Mouse (Mus musculus) left cerebral cortex, postnatal 10 days (tissue): ENCODE data around the gene Barhl1. TPM values are rescaled to one million over a fixed set of nuclear protein-coding genes. Genes with fewer than 3 reads are reported as not detected.

Experiments
- DNase-seq, 2 experiments: peaks; one replicate each; pipeline ENCODE4 v3.0.0; 2021 to 2022; ENCODE audit warnings: low spot score in 2 of 2, mixed read lengths in 1 of 2; ENCODE audit errors: extremely low spot score in 1 of 2
- intact Hi-C: fragments of 180-260 bp; cut with DNase I; formaldehyde crosslinking; loops from one replicate; pipeline ENCODE4 v1.15.1; 2025
- total RNA-seq, 2 experiments: library from RNA; stranded (reverse); gene quantifications; 2 replicates each; pipeline ENCODE4 v1.2.3; 2021

Gene Barhl1
- total RNA-seq, 2 experiments from 2014 or later, result not detected

DNA sequence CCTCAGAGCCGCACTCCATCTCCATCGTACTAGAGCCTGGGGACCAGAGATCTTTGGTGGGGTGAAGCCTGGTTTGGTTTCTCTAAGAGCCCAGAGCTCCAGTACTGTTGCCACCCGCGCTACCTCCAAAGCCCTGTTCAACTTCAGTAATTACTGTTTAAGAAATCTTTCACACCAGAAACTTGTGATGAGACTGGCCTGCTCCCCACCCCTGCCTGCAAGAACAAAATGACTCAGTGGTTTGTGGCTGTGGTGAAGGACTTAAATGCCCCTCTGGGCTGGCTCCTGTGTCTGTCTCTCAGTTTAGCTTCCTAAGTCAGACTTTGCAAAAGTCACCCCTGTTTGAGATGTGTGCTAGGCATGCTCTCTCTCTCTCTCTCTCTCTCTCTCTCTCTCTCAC lies 3.5 kb downstream of the Barhl1 start:
- DNase-seq, result no peak
- intact Hi-C loops, result no loop called here

- DNase-seq, result no peak
- intact Hi-C loops, result no loop called here
Measured at GRCm38 (mm10) chr2:28912039-28912700, 4.3 kb downstream of the Barhl1 start.

DNA sequence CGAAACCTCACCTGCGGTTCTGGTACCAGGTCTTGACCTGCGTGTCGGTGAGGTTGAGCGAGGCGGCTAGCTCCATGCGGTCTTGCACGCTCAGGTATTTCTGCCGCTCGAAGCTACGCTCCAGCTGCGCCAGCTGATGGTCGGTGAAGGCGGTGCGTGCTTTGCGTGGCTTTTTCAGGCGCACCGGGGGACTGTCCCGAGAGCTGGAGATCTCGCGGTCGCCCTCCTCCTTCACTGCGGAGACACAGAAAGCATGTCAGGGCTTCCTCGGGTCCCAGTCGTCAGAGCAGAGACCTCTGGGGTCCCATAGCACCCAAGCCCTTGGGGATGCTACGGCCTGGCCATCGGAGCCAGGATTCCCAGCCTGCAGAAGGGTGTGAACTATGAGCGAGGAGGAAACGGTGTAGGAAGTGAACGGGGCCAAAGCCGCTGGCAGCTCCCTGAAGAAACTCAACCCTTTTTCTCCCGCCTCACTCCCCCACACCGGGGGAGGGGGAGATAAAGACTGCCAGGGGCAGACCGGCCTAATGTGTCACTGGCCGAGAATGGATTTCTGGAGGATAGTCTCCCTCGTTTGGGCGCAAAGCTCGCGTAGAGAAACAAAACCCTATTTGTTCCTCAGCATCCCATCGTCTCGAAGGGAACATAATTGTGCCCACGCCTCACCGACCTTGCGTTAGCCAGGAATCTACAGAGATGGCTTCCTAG lies 5.0 kb downstream of the Barhl1 start:
- DNase-seq, result no peak
- intact Hi-C loops, result no loop called here

- intact Hi-C loops, result no loop called here
- DNase-seq, result no peak
Measured at GRCm38 (mm10) chr2:28910877-28911276, 5.6 kb downstream of the Barhl1 start.

GRCm38 (mm10) chr2:28909818-28910710 lies 6.4 kb downstream of the Barhl1 start:
- intact Hi-C loops, result no loop called here
- no peak for DNase-seq

GRCm38 (mm10) chr2:28909186-28909817 lies 7.2 kb downstream of the Barhl1 start:
- DNase-seq, result no peak
- intact Hi-C loops, result no loop called here

DNA sequence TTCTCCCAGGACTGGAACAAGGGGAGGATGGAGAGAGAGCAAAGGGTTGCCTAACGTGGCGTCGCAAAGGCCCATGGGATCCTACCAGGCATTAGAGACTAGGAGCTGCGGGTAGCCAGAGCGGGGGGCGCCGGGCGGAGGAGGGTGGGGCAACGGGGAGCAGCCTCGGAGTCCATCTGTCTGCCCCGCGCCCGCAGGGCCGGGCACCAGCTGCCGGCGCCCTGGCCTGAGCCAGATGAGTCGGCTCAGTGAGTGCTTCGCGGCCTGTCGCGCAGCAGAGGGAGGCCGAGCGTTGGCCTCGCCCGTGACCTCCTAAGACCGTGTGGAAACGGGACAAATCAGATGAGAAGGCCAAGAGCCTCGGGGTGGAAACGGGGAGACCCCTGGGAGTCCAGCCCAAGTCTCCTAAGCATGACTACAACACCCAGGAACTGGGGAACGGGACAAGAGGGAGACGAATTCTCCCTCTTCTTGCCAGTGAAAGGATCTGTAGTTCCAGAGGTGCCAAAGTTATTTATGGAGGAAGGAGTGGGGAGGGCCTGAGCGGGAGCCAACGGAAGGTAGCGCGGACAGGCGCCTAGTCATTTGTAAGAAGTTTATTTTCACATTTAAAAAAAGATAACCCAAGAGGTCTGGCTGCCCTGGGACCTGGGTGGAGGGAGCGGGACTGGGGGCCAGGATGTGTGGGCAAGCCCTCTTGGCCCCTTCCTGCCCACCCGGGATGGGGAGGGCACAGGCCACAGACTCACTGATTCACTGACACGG lies 7.9 kb downstream of the Barhl1 start:
- intact Hi-C loops, result no loop called here
- DNase-seq, result peak in 1 of 2 experiments; percentile 30

DNA sequence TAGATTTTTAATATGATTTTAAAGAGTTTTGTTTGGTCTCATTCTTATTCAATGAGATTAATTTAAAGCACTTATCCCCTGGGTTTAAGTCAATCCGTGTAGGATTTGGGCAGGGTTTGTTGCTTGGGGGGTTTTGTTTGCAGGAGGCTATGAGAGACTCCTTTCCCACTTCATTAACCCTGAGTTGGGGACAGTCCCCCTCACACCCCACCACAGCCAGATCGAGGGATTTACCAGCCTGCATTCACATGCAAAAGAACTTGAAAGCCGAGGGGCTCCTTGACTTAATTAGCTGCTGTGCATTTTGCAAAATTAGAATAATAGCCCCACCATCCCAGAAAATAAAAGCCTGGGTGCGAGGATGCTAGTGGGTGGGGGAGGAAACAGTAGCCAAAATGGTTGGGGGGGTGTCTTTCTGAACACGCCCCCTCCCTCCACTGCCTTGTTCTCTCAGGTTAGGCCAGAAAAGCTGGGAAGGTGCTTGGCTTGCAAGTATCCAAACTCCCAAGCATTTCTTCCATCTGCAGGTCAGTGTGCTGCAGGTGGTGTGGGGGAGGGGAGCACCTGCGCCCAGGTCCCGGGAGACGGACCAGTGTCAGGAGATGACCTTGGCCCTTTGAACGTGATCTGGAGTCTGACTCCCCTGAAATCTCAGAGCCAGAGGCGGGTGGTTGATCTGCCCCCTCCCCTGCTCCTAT lies 8.6 kb downstream of the Barhl1 start:
- intact Hi-C loops, result no loop called here
- no peak for DNase-seq

DNA sequence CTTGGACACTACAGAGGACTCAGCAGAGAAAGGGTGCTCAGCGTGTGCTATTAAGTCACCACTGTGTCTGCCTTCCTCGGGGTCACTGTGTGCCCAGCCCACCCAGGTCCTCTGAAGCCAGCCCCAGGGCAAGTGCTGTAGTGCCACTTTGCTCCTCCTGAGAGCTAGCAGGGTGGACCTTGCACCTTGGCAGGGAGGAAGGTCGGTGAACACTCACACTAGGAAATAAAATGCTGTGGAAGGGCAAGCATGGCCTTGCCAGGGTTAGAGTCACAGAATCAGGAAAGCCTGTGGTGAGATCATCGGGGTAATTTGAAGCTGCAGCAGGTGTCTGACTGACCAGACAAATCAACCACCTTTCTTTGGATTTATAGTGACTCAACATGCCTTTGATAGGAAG lies 10.9 kb downstream of the Barhl1 start:
- intact Hi-C loops, result no loop called here
- no peak for DNase-seq

- intact Hi-C loops, result no loop called here
Measured at GRCm38 (mm10) chr2:28904786-28905185, 11.7 kb downstream of the Barhl1 start.

GRCm38 (mm10) chr2:28903871-28904270 lies 12.6 kb downstream of the Barhl1 start:
- intact Hi-C loops, result no loop called here
- DNase-seq, result no peak

More at GRCm38 (mm10) chr2:28904786-28905185, 11.7 kb downstream of the Barhl1 start:
- no peak for DNase-seq

DNA sequence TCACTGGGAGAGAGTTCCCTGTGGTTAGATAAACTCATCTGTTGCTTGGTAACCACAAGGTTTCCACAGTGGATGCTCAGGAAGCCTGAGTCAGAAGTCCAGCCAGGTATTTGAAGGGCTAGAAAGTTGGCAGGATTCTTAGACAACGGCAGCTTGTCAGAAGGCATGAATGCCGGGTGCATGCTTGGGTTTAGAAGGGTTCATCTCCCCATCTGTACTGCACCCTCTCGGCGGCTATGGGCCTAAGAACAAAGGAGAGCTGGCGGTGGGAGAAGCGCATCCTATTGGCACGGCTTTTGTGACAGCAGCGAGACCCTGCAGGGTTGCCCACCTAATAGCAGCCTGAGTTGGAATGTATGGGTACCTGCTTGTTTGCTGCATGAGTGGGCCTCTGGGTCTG lies 14.2 kb downstream of the Barhl1 start:
- intact Hi-C loops, result no loop called here
- no peak for DNase-seq

- no peak for DNase-seq
- intact Hi-C loops, result no loop called here
Measured at GRCm38 (mm10) chr2:28897340-28897899, 19.0 kb downstream of the Barhl1 start.

DNA sequence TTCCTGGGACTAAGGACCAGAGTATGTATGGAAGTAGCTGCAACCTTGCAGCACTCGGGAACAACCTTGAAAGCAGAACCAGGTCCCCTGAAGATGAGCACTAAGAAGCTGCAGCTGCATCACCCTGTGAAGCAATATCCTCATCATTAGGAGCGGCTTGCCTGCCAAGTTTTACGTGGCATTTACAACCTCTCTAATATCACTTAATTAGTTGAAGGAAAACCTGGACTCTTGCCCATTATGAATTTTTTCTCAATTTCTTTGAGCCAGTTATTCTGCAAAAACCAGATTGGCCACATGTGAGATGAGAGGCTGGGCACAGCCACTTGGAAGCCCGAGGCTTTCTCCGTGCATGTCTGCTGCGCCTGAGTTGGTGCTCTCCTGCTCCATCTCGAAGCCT lies 20.6 kb downstream of the Barhl1 start:
- DNase-seq, result no peak
- intact Hi-C loops, result no loop called here

- intact Hi-C loops, result no loop called here
- DNase-seq, result no peak
Measured at GRCm38 (mm10) chr2:28893526-28893925, 22.9 kb downstream of the Barhl1 start.

- intact Hi-C loops, result no loop called here
- no peak for DNase-seq
Measured at GRCm38 (mm10) chr2:28892796-28893195, 23.7 kb downstream of the Barhl1 start.

DNA sequence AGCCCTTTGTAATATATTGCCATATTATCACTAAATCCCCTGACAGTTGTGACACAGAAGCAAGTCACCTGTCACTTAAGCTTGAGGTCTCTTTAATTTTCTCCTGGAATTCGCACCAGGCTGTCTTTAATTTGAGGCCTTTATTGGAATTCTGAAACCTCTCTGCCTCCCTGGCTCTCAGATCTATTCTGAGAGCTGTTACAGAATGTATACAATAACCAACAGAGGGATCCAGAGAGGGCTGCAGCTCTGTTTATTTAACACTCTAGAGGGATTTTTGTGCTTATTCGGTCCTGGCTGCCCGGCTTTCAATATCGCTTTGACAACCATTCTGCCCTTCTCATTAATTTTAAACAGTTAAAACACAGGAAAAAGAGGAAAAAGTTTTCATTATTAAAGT lies 31.6 kb downstream of the Barhl1 start:
- intact Hi-C loops, result no loop called here
- no peak for DNase-seq
